Mouse (Mus musculus) left cerebral cortex, postnatal 36 days (tissue): ENCODE measurements around the gene Sptb. TPM values are rescaled to one million over a fixed set of nuclear protein-coding genes. Genes with fewer than 3 reads are reported as not detected.

Experiments
- DNase-seq, 2 experiments: peaks; one replicate each; pipeline ENCODE4 v3.0.0; 2021 to 2022; ENCODE audit warnings: low spot score in 2 of 2, mixed read lengths in 1 of 2
- intact Hi-C: fragments of 180-260 bp; cut with DNase I; formaldehyde crosslinking; loops from one replicate; pipeline ENCODE4 v1.15.1; 2025
- total RNA-seq, 2 experiments: library from RNA; stranded (reverse); gene quantifications; 2 replicates each; pipeline ENCODE4 v1.2.3; 2021

The Sptb gene
- total RNA-seq, 2 experiments from 2014 or later: 81.7 to 90.4 TPM

- intact Hi-C loops: no loop called here
- no peak for DNase-seq
These were observed 33.3 kb downstream of the Sptb start for GRCm38 (mm10) chr12:76677068-76677467.

GRCm38 (mm10) chr12:76676477-76676876 lies 33.9 kb downstream of the Sptb start:
- peak in 1 of 2 experiments; percentile 16 for DNase-seq
- intact Hi-C loops: no loop called here

- no peak for DNase-seq
- intact Hi-C loops: no loop called here
These were observed 35.0 kb downstream of the Sptb start for GRCm38 (mm10) chr12:76675364-76675763.

- intact Hi-C loops: no loop called here
These were observed 36.5 kb downstream of the Sptb start for GRCm38 (mm10) chr12:76673794-76674222.

GRCm38 (mm10) chr12:76672008-76672407 lies 38.3 kb downstream of the Sptb start:
- intact Hi-C loops: no loop called here

More at GRCm38 (mm10) chr12:76673794-76674222, 36.5 kb downstream of the Sptb start:
- DNase-seq: no peak

GRCm38 (mm10) chr12:76670533-76671086 lies 39.7 kb downstream of the Sptb start:
- intact Hi-C loops: no loop called here
- DNase-seq: peak; percentile 39 to 49

More at GRCm38 (mm10) chr12:76672008-76672407, 38.3 kb downstream of the Sptb start:
- DNase-seq: no peak

GRCm38 (mm10) chr12:76669956-76670530 lies 40.3 kb downstream of the Sptb start:
- DNase-seq: no peak
- intact Hi-C loops: loop anchor here (5.0 kb wide), 1 partner anchor 32 kb away; no protein-coding TSS in a partner anchor

- intact Hi-C loops: loop anchor here (5.0 kb wide), 1 partner anchor 33 kb away; no protein-coding TSS in a partner anchor
- no peak for DNase-seq
These were observed 41.5 kb downstream of the Sptb start for GRCm38 (mm10) chr12:76668654-76669419.

- intact Hi-C loops: no loop called here
- DNase-seq: no peak
These were observed 58.5 kb downstream of the Sptb start for GRCm38 (mm10) chr12:76651788-76652345.

GRCm38 (mm10) chr12:76649708-76650687 lies 60.3 kb downstream of the Sptb start:
- intact Hi-C loops: loop anchor here (5.0 kb wide), 1 partner anchor 62 kb away; the partner anchor contains the start of gene Sptb
- peak; percentile 46 to 55 for DNase-seq

GRCm38 (mm10) chr12:76645222-76646110 lies 64.9 kb downstream of the Sptb start:
- no peak for DNase-seq
- intact Hi-C loops: loop anchor here (5.0 kb wide), 1 partner anchor 67 kb away; the partner anchor contains the start of gene Sptb

GRCm38 (mm10) chr12:76643679-76644078 lies 66.7 kb downstream of the Sptb start:
- DNase-seq: no peak
- intact Hi-C loops: no loop called here

- intact Hi-C loops: no loop called here
- DNase-seq: no peak
These were observed 67.7 kb downstream of the Sptb start for GRCm38 (mm10) chr12:76642616-76643015.

- intact Hi-C loops: no loop called here
- DNase-seq: no peak
These were observed 69.7 kb downstream of the Sptb start for GRCm38 (mm10) chr12:76640620-76641019.

GRCm38 (mm10) chr12:76634899-76635693 lies 75.3 kb downstream of the Sptb start:
- DNase-seq: no peak
- intact Hi-C loops: no loop called here

- DNase-seq: peak in 1 of 2 experiments; percentile 35
- intact Hi-C loops: no loop called here
These were observed 87.0 kb downstream of the Sptb start for GRCm38 (mm10) chr12:76623374-76623773.

- intact Hi-C loops: no loop called here
- no peak for DNase-seq
These were observed 90.5 kb downstream of the Sptb start for GRCm38 (mm10) chr12:76619847-76620246.
